In genomic region chr2:58187310-58188051, GRCm38 (mm10) we compare ENCODE assay signal across 18 mouse cellular contexts. TPM values are rescaled to one million over a fixed set of nuclear protein-coding genes. Genes with fewer than 3 reads are reported as not detected.
DNase-seq lines count a peak whose midpoint lies in the region; ATAC-seq lines count a peak whose summit lies in the region.
"Had no signal": no experiment of that assay in that cellular context is flagged by ENCODE, and none has a peak within 500 bp of the region (broad histone marks: within the 10 kb centered on the region; RNA-seq: fewer than 3 reads in every experiment).

No protein-coding gene starts in this region.

- no peak for DNase-seq in cerebellum, adult 8-10 months
- DNase-seq in cerebellum, adult 9-11 months = peak; percentile 36
- DNase-seq in cerebellum, postnatal 4 days (ENCODE audit: low spot score in 2 of 2) = no peak
- DNase-seq in left cerebral cortex, adult 18-20 months (ENCODE audit: low spot score in 2 of 2) = no peak
- no peak for DNase-seq in left cerebral cortex, postnatal 4 days
- DNase-seq: adrenal gland, postnatal 10 days; adrenal gland, postnatal 36 days; gastrocnemius, postnatal 10 days; gastrocnemius, postnatal 36 days; heart, adult 2 months; kidney, adult 2 months had no signal

- ATAC-seq in cerebellum, adult (ENCODE audit: insufficient number of reproducible peaks, low FRiP score, low TSS enrichment) = peak; percentile 69
- ATAC-seq in activated CD4-positive, CD25-positive, alpha-beta regulatory T cell, adult 4 months = peak; percentile 23
- peak; percentile 8 for ATAC-seq in inflammation-experienced regulatory T-cells, adult 6 months
- ATAC-seq: forebrain, embryonic 13.5 days; forebrain, embryonic 16.5 days; hindbrain, embryonic 16.5 days; intestine, postnatal 0 days had no signal

- intact Hi-C loops in left cerebral cortex, postnatal 4 days (cut with DNase I) = no loop called here

RNA-seq across cellular contexts. Expression of gene Cytip, which starts 7.9 kb away (rescaled TPM):
- 100 to 1,000 TPM; 474 to 522 TPM for polyA plus RNA-seq in activated CD4-positive, CD25-positive, alpha-beta regulatory T cell, adult 4 months (2017; shearing (Covaris generic))
- 100 to 1,000 TPM; 325 to 394 (median 384) TPM for polyA plus RNA-seq in inflammation-experienced regulatory T-cells, adult 6 months (2017; shearing (Covaris generic))
- under 1 TPM; 0.21 to 0.37 TPM for total RNA-seq in left cerebral cortex, adult 18-20 months (2021)
- under 1 TPM; 0.64 to 0.91 TPM for total RNA-seq in left cerebral cortex, postnatal 4 days (2021)

Comparison
In these comparisons a context has a peak if more than half of its experiments do, and no peak if none do; other contexts are left out.
1. ATAC-seq: peak in every context shown above with its lines; median percentile 69 in cerebellum, adult; 23 in activated CD4-positive, CD25-positive, alpha-beta regulatory T cell, adult 4 months; 8 in inflammation-experienced regulatory T-cells, adult 6 months.